Mouse (Mus musculus) liver, embryonic 14.5 days (tissue): ENCODE measurements at regions not wholly inside any gene's neighbourhood (a gene's known extent, or its start where the extent isn't known, plus 50 kb on each side); places are given as distances from the start of the nearest gene placed in this dataset.

Source experiments
- CTCF ChIP-seq: IDR thresholded peaks from 2 replicates; pipeline ENCODE4 v1.5.1; 2016; ENCODE audit warnings: antibody characterized with exemption, low read depth, control low read depth
- EP300 ChIP-seq: IDR thresholded peaks from 2 replicates; pipeline ENCODE4 v1.6.1; 2016; ENCODE audit warnings: antibody characterized with exemption, low read depth

- no peak for TF ChIP-seq CTCF
- no peak for TF ChIP-seq EP300
Measured at GRCm38 (mm10) chr2:47750997-47751623, 1062.8 kb upstream of the Acvr2a start.
